Mouse (Mus musculus) thymus, adult 18-20 months (tissue): ENCODE measurements at regions not wholly inside any gene's neighbourhood (a gene's known extent, or its start where the extent isn't known, plus 50 kb on each side); places are given as distances from the start of the nearest gene placed in this dataset.

Experiments
- DNase-seq, 2 experiments: peaks; one replicate each; pipeline ENCODE4 v3.0.0; 2022; ENCODE audit warnings: mixed read lengths in 2 of 2

DNA sequence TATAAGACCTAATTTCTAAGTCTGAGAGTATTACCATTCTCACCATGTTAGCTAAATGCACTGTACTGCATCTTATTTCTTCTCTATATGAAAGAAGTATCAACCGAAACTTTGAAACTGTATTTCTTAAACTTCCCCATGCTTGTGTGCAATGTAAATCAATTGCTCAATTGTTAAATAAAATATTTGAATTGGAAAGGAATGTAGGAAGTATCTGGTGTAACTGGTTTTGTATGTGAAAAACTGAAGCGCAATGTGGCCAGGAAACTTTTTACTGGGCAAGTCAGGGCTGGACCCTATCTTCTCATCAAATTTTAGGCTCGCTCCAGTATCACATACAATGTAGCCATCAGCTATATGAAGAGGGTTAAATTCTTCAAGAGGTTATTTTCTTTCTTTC lies 123.8 kb upstream of the Atp2b1 start:
- DNase-seq, result no peak

DNA sequence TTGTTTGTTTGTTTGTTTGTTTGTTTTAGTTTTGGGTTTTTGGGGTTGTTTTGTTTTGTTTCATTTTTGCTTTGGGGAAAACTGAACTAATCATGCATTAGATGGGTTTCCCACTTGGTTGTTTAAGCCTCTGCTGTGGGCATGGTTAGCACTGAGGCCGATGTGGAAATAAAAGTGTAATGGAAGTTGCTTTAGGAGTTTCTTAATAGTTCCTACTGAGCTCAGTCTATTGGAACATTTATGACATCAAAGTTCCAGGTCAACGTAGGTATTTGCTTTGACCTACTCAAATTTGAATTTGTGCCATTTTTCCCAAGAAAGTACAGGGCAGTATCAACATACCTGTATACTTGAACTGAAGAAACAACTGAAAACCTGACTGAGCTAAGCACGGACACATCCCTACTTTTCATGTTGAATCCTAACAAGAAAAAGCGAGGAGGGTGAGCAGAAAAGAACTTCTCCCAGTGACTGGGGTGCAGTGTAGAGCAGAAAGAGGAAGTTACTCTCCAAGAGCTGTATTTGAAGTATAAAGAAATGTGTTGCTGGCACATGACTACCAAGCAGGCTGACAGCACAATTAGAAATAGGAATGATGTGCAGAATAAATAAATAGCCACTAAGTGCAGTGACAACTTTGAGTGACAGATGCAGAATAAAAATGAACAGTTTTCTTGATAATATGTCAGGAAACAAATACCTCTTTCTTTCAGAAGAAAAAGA lies 122.0 kb upstream of the Atp2b1 start:
- no peak for DNase-seq

DNA sequence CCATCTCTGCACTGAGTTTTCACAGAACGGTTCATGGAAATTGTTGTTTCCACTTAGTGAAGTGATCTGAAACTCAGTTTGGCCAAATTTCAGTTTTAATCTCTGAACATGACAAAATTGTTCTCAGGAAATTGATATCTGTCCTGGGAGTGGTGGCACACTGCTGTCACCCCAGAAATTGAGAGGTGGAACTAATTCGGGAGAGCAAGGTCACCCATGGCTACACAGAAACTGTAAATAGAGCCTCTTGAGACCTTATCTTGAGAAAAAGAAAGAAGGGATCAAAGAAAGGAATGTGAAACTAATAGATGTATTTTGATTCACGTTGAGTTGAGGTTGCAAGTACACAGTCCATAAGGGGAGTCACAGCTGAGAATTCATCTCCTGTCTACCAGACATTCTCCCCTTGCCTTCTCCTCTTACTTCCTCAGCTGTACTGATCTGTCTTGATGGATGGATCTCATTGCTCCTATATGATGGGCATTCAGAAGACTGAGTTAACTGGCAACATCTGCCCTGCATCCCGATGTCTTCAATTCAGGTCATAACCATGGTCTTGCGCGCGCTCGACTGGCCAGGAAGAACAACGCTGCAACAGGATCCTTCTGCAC lies 120.2 kb upstream of the Atp2b1 start:
- DNase-seq, result no peak

DNA sequence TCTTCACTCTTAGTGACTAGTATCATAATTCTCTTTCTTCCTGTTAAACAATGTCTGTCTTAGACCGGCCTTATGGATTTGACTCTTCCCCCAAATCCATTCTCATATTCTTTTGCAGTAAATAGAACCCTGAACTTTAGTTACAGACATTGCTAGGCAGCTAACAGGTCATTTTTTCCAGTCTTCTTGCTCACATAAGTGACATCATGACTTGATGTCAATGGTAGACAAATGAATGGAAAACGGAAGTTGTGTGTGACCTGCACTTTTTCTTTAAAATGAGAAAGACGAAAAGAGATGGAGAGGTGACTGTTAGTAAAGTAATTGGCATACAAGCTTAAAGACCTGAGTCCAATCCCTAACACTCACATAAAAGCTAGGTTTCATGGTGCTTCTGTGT lies 118.2 kb upstream of the Atp2b1 start:
- DNase-seq, result no peak

DNA sequence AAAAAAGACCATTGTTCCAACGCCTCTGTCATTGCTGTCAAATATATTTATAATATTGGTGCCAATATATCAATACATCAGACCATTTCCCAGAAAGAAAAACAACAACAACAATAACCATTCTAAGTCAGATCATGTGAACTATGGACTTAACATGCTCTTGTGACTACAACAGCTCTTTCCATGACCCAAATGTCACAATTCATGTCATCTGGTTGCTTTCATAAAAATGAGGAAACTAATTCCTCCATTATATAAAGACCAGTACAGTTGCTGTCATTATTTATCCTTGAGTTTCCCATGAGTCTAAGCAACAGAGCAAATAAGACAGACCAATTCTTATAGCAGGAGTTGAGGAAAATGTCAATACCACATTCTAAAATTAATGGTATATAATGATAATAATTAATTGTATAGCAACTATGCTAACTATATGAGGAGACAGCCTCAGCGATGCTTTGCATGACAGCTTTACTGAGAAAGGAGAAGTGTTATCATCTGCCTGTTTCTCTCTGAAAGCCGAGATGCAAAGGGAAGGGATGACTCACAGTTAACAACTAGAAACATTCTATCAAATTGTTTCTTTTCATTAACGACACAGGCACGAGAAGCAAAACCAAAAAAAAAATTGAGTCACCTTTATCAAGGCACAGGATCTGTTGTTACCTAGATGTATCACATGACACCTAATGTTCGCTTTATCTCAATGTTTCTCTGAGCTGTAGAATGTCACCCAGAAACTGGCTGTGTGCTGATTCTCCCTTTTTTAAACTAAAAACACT lies 115.4 kb upstream of the Atp2b1 start:
- no peak for DNase-seq

DNA sequence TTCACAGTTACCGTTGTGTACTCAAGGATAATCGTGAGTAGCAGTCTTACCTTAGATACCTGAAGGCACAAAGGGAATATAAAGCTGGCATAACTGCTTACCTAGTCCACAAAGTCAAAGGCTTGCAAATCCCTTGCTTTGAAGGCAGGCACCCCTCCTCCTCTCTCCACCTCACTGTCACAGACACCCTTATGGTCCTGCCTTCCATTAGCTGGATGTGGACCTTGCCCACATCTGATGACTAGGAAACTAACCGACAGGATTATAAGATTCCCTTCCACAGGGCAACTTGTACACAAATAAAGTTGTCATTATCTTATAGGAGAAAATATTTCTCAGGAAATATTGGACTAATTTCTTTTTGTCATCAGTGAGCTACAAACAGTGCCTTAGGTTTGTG lies 114.4 kb upstream of the Atp2b1 start:
- no peak for DNase-seq

DNA sequence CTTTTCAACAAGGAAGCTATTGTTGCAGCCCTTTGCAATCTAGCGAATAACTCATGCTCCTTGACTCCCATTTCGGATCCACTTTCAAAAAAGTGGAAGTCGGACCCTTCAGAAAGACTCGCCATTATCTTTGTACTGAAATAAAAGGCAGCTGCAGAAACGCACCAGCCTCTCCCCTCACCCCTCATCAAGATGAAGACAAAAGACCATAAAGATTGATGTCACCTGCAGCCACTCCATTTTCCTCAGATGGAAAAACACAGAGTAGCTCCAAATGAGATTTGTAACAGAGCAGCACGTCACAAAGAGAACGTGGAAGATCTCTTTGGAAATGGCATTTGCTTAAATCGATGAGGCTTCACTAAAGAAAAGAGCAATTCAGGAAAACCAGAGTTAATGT lies 113.3 kb upstream of the Atp2b1 start:
- DNase-seq, result no peak

DNA sequence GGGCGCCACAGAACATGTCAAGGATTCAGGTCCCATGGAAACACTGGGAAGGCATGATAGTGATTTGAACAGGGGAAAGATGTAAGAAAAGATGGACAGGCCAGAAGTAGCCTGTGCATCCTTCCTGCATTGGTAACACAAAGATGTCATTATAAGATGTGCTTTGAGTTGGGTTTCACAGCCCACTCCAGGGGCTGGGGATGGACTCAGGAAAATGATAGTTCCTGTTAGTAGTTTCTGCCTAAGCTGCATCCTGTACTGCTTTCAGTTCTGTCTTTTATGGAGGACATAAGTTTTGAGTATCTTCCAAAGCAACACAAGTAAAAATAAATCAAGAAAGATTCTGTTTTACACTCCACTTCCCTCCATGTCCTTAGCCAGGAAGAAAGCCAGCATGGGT lies 109.2 kb upstream of the Atp2b1 start:
- no peak for DNase-seq

DNA sequence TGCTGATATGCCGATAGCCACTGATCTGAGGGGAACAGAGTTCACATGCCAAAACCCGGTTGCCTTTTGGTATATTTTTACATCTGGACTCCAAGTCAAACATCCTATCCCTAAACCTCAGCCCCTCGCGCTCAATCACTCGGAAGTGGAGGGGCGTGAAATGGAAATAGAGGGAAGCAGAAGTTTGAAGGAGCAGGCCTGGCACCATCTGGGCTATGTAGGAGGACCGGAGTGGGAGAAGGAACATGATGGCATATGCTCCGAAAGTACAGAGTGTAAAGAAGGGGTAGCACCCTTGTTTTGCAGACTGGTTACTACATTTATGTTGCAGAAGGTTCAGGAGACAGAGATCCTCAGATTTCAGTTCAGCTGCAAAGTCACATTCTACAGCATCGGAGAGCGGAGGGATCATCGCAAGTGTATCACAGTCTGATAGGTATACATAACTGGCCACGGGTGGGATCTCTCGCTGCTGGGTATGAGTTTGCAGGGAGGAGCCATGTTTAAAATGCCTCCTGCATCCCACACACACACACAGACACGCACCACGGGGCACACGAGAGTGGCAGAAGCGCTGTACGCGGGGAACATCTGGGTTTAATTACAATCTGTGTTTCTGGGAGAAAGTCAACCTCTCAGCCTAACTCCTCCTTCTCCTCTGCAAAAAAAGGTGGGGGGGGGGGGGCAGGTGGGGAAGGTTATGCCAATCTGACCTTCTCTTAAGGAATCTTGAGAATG lies 107.2 kb upstream of the Atp2b1 start:
- no peak for DNase-seq

DNA sequence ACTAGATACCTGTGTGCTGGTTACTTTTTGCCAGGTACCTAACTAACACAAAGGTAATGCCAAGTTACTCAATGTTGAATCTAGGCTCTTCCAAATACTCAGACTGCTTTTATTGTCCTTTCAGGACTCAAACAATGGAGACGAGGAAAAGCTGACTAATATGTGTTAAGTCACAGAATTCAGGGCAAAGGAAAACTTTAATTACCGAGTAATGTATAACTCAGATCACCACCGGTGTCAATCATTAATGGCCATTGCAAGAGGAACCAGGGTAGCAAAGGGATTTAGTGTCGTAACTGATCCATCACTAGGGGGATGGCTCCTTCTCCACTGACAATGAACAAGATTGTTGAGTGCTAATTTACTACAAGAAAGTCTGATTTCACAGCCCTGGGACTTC lies 105.6 kb upstream of the Atp2b1 start:
- no peak for DNase-seq

DNA sequence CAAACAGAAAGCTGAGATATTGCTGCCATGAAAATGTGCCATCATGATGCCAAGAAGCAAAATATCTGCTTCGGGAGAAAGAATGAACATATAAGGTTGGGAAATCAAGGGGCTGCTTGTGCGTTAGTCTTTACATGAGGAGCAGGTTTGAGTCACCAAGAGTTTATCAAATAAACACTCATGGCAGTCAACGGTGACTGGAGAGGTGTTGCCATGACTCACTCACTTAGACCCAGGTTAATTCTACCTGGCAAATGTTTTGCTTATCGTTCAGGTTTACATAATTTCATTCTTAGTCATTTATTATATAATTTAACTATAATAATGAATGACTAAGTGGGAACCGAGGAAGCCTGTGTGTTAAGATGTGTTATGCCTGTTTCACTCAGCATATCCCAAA lies 85.2 kb upstream of the Atp2b1 start:
- DNase-seq, result no peak

DNA sequence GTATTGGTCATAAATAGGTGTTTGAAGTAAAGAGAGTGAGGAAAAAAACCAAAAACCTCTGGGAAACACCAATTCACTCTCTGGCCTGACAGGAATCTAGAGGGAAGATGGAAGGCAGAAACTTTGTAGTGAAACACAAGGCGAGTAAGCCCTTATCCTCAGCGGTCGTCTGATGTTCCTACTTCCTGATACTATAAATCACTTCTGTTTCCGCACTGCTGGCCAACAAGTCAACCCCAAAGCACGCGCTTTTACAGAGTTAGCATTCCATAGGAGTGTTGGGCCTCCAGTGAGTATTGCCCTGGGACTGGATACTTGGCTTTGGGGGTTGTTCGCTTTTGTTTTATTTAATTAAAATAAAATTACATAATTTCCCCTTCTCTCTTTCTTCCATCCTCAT lies 82.7 kb upstream of the Atp2b1 start:
- DNase-seq, result no peak

DNA sequence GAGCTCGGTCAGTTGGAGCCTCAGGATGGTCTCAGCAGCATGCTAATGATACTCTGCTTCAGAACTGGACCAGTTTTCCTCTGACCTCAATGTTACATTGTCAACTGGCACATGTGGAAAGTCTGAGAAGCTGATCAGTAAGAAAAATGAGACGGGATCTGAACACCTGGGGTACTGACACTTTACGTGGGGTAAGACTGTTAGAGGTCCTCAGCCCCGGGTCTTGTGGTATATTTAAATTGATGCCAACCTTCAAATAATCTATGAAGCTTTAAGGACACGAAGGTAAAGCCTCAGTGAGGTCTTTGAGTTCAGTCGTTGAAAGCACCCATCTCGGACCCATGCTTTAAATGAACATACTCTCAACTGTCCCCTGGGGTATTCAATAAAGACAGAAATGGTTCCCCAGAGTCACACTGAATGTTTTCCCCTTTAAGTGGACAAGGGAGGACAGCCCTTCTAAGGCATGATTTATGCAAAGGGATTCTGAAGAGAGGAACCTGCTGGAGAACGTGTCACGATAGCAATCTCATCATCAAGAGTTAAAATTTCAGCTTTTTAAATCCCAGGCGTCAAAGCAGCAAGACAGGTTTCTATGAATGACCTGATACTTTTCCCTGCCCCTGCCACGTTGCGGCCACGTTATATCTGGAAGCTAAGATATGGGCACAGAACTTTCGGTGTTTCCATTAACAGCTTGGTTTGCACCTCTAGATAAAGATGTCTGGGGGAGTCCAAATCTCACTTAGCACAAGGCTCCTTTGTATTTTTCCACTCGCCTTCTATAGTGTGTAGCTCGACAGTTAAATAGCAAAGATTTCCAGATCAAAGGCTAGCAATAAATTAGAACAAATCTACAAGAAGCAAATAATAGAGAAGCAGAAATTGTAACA lies 76.7 kb upstream of the Atp2b1 start:
- no peak for DNase-seq

DNA sequence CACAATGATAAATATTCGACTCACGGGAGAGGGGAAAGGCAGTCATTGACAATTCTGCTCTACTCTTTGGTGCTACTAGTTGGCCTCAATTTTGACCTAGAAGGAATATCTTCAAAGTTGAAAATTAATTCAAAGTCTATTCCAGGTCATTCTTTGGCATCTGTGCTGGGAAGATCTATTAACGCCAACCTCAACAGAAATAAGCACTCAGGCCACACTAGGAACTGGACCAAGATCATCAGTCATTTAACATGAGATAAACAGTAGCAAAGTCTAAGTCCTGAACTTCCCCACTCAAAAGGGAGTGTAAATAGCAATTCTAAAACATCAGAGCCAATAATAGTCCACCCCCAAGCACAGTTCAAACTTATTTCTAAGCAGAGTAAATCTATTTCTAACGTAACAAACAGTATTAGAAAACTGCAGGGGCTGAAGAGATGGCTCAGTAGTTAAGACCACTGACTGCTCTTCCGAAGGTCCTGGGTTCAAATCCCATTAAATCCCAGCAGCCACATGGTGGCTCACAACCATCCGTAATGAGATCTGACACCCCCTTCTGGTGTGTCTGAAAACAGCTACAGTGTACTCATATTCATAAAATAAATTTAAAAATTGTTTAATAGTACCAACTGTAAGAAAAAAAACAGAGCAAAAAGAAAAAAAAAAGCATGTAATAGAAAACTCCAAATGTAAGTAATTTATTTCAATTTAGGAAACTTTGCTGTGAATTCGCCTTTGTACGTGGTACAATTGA lies 75.1 kb upstream of the Atp2b1 start:
- no peak for DNase-seq

DNA sequence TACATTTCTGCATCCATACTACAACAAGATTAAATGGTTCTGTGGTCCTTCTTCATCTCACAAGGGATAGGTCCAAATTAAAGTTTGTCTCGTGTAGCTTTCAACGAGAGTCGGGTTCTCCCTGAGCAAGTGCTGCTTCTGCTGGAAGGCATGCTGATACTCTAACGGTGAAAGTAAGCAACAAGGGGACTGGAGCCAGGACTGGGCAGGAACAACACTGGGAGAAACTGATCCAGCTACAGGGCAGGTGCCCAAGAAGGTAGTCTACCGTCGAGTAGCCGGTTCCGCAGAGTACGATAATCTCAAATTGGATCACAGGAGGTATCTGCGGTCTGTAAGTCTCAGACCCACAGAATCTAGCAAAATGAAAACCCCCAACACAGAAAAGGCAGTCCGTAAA lies 74.2 kb upstream of the Atp2b1 start:
- DNase-seq, result no peak

DNA sequence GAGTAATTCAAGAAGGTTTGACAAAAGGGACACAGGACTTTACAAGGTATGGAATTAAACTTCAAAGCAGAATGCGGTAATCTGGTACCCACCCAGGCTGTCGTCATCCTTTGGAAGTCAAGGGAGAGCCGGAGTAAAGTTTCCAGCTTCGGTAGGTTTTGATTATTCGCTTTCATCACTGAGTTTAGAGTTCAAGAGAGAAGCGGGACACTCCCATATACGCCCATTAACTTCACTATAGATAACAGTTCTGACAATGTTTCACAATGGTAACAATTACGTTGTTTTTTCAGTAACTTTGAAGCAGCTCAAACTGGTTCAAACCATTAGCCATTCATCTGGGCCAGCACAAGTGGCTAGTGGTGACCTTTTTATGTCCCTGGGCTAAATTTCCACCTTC lies 73.8 kb upstream of the Atp2b1 start:
- DNase-seq, result no peak

DNA sequence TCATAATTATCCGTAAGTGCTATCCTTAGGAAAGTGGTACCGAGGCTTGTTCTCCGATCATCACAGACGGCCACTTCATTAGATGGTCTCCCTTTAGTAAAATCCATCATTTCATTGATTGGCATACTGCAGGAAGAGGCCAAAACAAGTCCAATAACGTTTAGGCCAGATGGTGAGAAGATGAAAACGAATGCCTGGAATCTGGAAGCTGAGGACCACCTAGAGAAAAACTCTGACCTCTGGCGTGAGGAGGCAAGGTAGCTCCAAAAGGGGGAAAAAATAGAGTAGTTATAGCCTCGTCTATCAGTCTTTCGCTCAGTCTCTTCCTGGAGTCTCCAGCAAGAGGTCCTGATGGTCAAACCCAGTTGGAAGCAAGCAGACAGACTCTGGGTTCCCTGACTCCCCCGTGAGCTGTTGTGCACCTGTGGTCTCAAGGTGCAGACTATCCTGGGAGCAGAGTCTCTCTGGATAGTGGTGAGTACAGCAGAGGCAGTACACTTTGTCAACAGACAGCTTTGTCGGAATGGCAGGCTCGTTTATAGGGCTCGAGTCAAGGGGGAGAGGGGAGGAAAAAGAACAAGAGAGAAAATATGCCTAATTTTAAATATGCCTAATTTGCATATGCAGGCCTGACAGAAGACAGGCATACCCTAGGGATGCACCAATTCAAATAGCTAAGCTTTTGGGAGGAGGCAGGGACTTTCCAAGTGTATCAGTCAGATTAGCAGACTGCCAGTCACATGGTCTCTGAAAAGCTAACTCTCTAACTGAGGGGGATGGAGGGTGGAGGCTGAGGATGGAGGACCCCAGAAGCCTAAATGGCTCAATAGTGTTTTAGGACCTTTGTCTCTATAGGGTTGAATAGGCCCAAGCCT lies 73.0 kb upstream of the Atp2b1 start:
- no peak for DNase-seq

DNA sequence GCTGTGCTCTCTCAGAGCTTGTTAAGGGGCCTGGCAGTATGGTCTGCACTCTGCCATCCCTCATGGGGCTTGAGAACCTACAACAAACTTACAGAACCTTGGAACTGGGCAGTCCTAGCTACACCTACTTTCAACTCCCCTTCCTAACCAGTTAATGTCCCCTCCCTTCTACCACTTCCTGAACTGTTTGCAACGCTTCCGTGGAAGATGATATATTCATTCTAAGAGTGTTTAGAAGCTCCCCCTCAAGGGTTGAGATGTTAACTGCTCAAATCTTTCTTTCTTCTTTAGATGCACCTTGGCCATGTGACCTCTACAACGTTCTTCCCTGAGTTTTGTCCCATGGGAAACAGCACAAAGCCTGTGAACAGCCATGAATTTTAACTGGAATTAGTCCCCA lies 72.3 kb upstream of the Atp2b1 start:
- no peak for DNase-seq

DNA sequence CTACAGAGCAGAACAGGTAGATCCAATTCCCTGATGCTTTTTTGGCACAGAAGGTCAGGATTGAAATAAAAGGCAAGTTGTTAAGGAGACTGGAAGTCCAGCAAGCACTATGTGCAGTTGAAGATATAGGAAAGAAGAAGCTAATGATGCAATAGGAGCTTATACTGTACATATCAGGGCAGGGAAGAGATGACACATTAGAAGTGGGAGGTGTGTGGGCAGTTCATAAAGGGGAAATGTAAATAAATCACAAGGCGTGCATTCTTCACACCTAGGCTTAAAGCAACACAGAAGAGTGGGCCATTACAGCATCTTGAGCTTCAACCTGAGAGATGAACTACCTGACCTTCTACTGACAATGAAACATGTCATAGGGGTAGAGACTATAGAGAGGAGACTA lies 71.5 kb upstream of the Atp2b1 start:
- DNase-seq, result no peak

DNA sequence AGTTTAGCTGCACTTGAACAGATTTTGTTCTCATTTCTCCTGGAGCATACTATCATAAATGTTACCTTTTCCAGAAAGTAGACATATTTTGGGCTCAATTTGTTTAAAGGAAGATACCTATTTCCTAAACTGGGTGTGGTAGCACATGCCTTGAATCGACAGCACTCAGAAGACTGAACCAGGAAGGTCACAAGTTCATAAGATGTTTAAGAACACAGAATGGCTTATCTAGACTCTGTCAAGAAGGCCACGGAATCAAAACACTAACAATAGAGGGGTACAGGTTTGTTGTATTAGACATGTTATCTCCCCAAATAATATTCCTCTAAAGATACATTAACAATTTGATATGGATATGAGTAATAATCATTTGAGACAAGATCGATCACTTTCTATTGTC lies 64.4 kb upstream of the Atp2b1 start:
- DNase-seq, result no peak

DNA sequence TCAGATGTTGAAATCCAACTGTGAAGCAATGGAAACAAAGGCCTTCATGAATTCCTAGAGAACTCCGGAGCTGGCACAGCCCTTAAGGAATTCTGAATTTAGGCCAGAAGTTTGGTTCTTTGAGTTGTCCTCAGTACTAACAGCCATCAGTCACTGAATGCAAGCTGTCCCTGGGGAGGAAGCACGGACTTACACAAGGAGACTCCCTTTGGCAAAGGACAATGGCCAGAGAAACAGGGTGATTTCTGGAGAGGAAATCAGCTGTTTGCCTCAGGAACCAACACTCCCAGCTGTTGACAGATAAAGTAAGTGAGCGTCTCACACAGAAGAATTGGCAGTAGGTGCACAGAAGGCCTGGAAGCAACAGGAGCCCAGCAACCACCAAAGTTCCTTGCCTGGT lies 56.8 kb upstream of the Atp2b1 start:
- DNase-seq, result no peak
